Mouse (Mus musculus): ENCODE measurements at regions not wholly inside any gene's neighbourhood (a gene's known extent, or its start where the extent isn't known, plus 50 kb on each side); places are given as distances from the start of the nearest gene placed in this dataset.

DNA sequence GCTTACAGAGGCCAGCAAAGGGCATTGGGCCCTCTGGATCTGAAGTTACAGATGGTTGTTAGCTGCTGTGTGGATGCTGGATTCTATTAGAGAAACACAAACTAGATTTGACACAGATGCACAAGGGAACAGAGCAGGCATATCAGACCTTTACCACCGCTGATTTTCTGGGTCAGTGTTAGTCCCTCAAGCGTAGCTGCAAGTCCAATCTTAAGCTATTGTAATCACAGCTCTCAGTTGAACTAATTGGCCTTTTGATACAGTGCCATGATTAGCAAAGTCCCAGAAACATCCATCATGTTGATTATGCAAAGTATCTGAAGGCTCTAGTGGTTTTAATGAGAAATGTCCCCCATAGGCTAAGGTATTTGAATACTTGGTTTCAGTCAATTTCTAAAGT is 54.2 kb upstream of the Plppr5 start:
- no peak for TF ChIP-seq POLR2A (IDR thresholded peaks at IDR 0.05; ENCODE audit: borderline replicate concordance, extremely low read depth, insufficient read depth, insufficient read length, poor library complexity, severe bottlenecking)
- TF ChIP-seq CTCF (IDR thresholded peaks at IDR 0.05; ENCODE audit: borderline replicate concordance, extremely low read depth, insufficient read depth, insufficient read length) = no peak

GRCm38 (mm10) chr3:117508090-117508489 is 66.5 kb upstream of the Plppr5 start:
- no peak for TF ChIP-seq CTCF (IDR thresholded peaks at IDR 0.05; ENCODE audit: borderline replicate concordance, extremely low read depth, insufficient read depth, insufficient read length)
- no peak for TF ChIP-seq POLR2A (IDR thresholded peaks at IDR 0.05; ENCODE audit: borderline replicate concordance, extremely low read depth, insufficient read depth, insufficient read length, poor library complexity, severe bottlenecking)
- no peak for DNase-seq (ENCODE audit: low read depth)

More for the DNA sequence above, 54.2 kb upstream of the Plppr5 start:
- DNase-seq (ENCODE audit: low read depth) = peak; percentile 45

- no peak for TF ChIP-seq CTCF (IDR thresholded peaks at IDR 0.05; ENCODE audit: borderline replicate concordance, extremely low read depth, insufficient read depth, insufficient read length)
- no peak for TF ChIP-seq POLR2A (IDR thresholded peaks at IDR 0.05; ENCODE audit: borderline replicate concordance, extremely low read depth, insufficient read depth, insufficient read length, poor library complexity, severe bottlenecking)
- DNase-seq (ENCODE audit: low read depth) = no peak
Measured at GRCm38 (mm10) chr3:117506151-117506723, 68.4 kb upstream of the Plppr5 start.

DNA sequence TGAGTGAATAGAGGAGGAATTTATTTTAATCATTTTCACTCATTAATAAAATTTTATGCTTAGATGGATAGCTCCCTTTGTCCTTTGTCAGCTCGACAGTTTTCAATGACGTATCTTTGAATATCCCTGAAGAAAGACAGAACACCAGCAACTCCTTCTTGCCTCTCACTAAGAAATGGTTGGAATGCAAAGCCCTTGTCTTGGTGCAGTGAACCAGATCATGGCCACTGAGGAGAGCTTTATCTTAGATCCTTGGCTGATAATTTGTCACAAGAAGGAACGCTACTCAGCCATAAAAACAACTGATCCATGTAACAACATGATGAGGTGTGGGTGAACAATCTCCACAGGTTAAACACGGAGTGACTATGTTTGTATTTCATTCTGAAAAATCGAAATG is 73.5 kb upstream of the Plppr5 start:
- TF ChIP-seq POLR2A (IDR thresholded peaks at IDR 0.05; ENCODE audit: borderline replicate concordance, extremely low read depth, insufficient read depth, insufficient read length, poor library complexity, severe bottlenecking) = no peak
- no peak for TF ChIP-seq CTCF (IDR thresholded peaks at IDR 0.05; ENCODE audit: borderline replicate concordance, extremely low read depth, insufficient read depth, insufficient read length)
- DNase-seq (ENCODE audit: low read depth) = no peak

GRCm38 (mm10) chr3:117498138-117498897 is 76.3 kb upstream of the Plppr5 start:
- DNase-seq (ENCODE audit: low read depth) = no peak
- TF ChIP-seq CTCF (IDR thresholded peaks at IDR 0.05; ENCODE audit: borderline replicate concordance, extremely low read depth, insufficient read depth, insufficient read length) (peak; percentile 31; the same call in 1 of the 2 replicates), POLR2A (IDR thresholded peaks at IDR 0.05; ENCODE audit: borderline replicate concordance, extremely low read depth, insufficient read depth, insufficient read length, poor library complexity, severe bottlenecking) (no peak)

GRCm38 (mm10) chr3:117494118-117494517 is 80.5 kb upstream of the Plppr5 start:
- TF ChIP-seq CTCF (IDR thresholded peaks at IDR 0.05; ENCODE audit: borderline replicate concordance, extremely low read depth, insufficient read depth, insufficient read length) (peak; percentile 44; the same call in 1 of the 2 replicates), POLR2A (IDR thresholded peaks at IDR 0.05; ENCODE audit: borderline replicate concordance, extremely low read depth, insufficient read depth, insufficient read length, poor library complexity, severe bottlenecking) (no peak)
- peak; percentile 49 for DNase-seq (ENCODE audit: low read depth)

GRCm38 (mm10) chr3:117487281-117488027 is 87.2 kb upstream of the Plppr5 start:
- DNase-seq (ENCODE audit: low read depth) = peak; percentile 12
- TF ChIP-seq POLR2A (IDR thresholded peaks at IDR 0.05; ENCODE audit: borderline replicate concordance, extremely low read depth, insufficient read depth, insufficient read length, poor library complexity, severe bottlenecking) = no peak
- TF ChIP-seq CTCF (IDR thresholded peaks at IDR 0.05; ENCODE audit: borderline replicate concordance, extremely low read depth, insufficient read depth, insufficient read length) = no peak

DNA sequence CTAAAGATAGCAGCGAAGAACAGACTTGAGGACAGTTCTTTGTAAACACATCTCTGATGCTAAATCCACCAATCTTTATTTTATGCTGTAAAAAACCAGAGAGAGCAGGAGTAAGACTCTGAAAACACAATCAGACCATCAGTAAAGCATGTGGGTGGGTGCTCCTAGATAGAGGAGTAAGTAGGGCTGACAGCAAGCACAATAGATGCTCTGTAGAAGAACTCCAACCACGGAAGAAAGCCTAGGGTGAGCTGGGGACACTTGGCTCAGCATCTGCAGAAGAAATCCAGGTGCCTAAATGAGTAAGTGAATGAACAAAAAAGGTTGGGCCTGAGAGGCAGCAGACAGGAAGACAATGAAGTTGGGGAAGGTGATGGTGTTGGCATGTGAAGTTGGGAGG is 88.3 kb upstream of the Plppr5 start:
- DNase-seq (ENCODE audit: low read depth) = no peak
- TF ChIP-seq POLR2A (IDR thresholded peaks at IDR 0.05; ENCODE audit: borderline replicate concordance, extremely low read depth, insufficient read depth, insufficient read length, poor library complexity, severe bottlenecking) (no peak), CTCF (IDR thresholded peaks at IDR 0.05; ENCODE audit: borderline replicate concordance, extremely low read depth, insufficient read depth, insufficient read length) (no peak)

- no peak for TF ChIP-seq CTCF (IDR thresholded peaks at IDR 0.05; ENCODE audit: borderline replicate concordance, extremely low read depth, insufficient read depth, insufficient read length)
- no peak for TF ChIP-seq POLR2A (IDR thresholded peaks at IDR 0.05; ENCODE audit: borderline replicate concordance, extremely low read depth, insufficient read depth, insufficient read length, poor library complexity, severe bottlenecking)
- no peak for DNase-seq (ENCODE audit: low read depth)
Measured at GRCm38 (mm10) chr3:117480131-117480530, 94.5 kb upstream of the Plppr5 start.

GRCm38 (mm10) chr3:117459507-117459906 is 98.8 kb upstream of the Plppr4 start:
- TF ChIP-seq POLR2A (IDR thresholded peaks at IDR 0.05; ENCODE audit: borderline replicate concordance, extremely low read depth, insufficient read depth, insufficient read length, poor library complexity, severe bottlenecking) = no peak
- TF ChIP-seq CTCF (IDR thresholded peaks at IDR 0.05; ENCODE audit: borderline replicate concordance, extremely low read depth, insufficient read depth, insufficient read length) = no peak
- DNase-seq (ENCODE audit: low read depth) = no peak

DNA sequence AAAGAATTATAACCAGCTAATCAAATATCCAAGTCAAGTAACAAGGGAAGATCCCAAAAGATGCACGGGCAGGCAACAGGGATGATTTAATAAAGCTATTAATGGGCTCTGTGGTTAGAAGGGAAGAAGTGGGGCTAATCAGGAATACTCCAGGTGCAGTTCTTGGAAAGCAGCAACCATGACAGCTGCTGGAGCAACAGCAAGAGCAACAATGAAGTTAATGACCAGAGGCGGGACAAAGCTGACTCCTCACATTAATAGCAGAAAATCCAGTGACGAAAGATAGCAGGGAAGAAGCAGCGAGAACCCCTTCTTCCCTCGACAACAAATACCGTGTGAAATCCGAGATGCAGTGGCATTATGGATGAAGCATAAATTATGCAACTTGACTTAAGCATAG is 89.9 kb upstream of the Plppr4 start:
- DNase-seq (ENCODE audit: low read depth) = peak; percentile 34
- TF ChIP-seq CTCF (IDR thresholded peaks at IDR 0.05; ENCODE audit: borderline replicate concordance, extremely low read depth, insufficient read depth, insufficient read length) (no peak), POLR2A (IDR thresholded peaks at IDR 0.05; ENCODE audit: borderline replicate concordance, extremely low read depth, insufficient read depth, insufficient read length, poor library complexity, severe bottlenecking) (no peak)

All from brain, embryonic 14.5 days (tissue).